Mouse (Mus musculus): Measurements from ENCODE around the gene Elf1. TPM values are rescaled to one million over a fixed set of nuclear protein-coding genes. Genes with fewer than 3 reads are reported as not detected.

Elf1 gene
- polyA plus RNA-seq, 1 experiment = 22.5 TPM

DNA sequence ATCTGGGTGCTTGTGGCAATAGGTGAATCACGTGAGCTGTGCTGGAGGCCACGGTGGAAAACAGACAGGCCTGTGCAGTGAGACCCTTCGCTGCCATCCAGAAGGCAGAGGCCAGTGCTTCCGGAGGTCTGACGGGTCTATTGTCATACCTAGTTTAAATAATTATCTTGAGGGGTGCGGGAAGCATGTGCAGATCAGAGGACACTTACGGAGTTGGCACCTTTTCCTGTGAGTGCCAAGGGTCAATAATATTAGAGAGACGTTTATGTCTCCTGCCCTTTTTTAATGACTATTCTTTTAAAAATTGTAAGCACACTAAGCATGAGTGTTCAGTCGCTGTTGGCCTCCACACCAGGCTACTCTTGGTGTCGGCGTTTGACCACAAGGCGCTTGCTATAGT is 8.2 kb downstream of the Elf1 start:
- 0 out of 2 replicates have a peak, but pooled peaks cover 1% of the 10 kb centered on the region for H3K36me3 ChIP-seq (ENCODE audit: control insufficient read depth, insufficient read depth, low read length)
- no peak for DNase-seq (ENCODE audit: low read depth in 1 of 2, low spot score in 2 of 2)
- no peaks in the 10 kb centered on the region for H3K27me3 ChIP-seq (ENCODE audit: control insufficient read depth, insufficient read depth, low read length)
- H3K4me3 ChIP-seq (ENCODE audit: extremely low read depth, insufficient read depth, insufficient read length) = no peak overlapping the region
- TF ChIP-seq POLR2A (IDR thresholded peaks at IDR 0.05; ENCODE audit: low read depth, low read length) (no peak), CTCF (IDR thresholded peaks at IDR 0.05; ENCODE audit: extremely low read depth, insufficient read depth, insufficient read length, insufficient replicate concordance) (no peak)
- 90% methylated on average over 12 of the region's 12 CpGs for WGBS
- H3K4me1 ChIP-seq (ENCODE audit: control insufficient read depth, insufficient read depth, insufficient read length) = peaks cover 2% of the 10 kb centered on the region; the same call in 1 of the 2 replicates
- H3K27ac ChIP-seq (ENCODE audit: insufficient read depth, low read length) = no peak overlapping the region

DNA sequence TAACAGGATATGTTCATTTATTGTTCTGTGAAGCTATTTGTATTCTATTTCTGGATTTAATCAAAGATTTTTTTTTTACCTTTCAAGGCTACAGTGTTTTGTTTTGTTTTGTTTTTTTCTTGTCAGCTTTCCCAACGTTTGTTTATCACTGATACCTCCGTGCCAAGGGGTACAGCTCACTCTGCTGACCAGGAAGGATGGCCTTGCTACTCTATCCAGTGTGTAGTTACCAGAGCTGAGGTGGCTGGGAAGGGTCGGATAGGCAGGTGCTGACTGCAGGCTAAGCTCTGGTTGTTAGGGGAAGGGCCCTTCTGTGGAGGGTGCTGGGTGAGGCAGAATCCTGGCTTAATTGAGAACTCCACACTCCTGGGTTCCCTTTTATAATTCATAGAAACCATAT is 9.3 kb downstream of the Elf1 start:
- no peaks in the 10 kb centered on the region for H3K27me3 ChIP-seq (ENCODE audit: control insufficient read depth, insufficient read depth, low read length)
- no peak overlapping the region for H3K27ac ChIP-seq (ENCODE audit: insufficient read depth, low read length)
- no peak overlapping the region for H3K4me3 ChIP-seq (ENCODE audit: extremely low read depth, insufficient read depth, insufficient read length)
- no peak for DNase-seq (ENCODE audit: low read depth in 1 of 2, low spot score in 2 of 2)
- H3K4me1 ChIP-seq (ENCODE audit: control insufficient read depth, insufficient read depth, insufficient read length) = peaks cover 2% of the 10 kb centered on the region; the same call in 1 of the 2 replicates
- 0 out of 2 replicates have a peak, but pooled peaks cover 1% of the 10 kb centered on the region for H3K36me3 ChIP-seq (ENCODE audit: control insufficient read depth, insufficient read depth, low read length)
- TF ChIP-seq CTCF (IDR thresholded peaks at IDR 0.05; ENCODE audit: extremely low read depth, insufficient read depth, insufficient read length, insufficient replicate concordance) = no peak
- TF ChIP-seq POLR2A (IDR thresholded peaks at IDR 0.05; ENCODE audit: low read depth, low read length) = no peak
- WGBS = 91% methylated on average over 3 of the region's 3 CpGs

DNA sequence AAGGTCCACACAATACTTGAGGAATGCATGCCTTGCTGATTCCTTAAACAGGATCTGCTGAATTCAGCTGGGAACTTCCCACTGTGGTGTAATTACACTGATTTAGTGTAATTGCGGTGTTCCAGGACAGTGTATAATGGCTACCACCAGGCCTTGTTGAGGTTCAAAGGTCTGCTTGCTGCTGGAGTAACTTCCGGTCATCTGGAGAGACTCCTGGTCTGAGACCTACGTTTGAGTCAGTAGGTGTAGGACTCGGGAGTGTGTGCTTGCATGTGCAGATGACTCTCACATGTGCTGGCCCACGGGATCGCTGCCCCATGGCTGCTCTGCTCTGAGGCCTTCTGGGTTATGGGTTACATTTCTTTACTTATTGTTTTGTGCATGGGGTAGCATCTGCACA is 13.4 kb downstream of the Elf1 start:
- TF ChIP-seq POLR2A (IDR thresholded peaks at IDR 0.05; ENCODE audit: low read depth, low read length) = no peak
- no peak overlapping the region for H3K4me3 ChIP-seq (ENCODE audit: extremely low read depth, insufficient read depth, insufficient read length)
- 0 out of 2 replicates have a peak, but pooled peaks cover 3% of the 10 kb centered on the region for H3K36me3 ChIP-seq (ENCODE audit: control insufficient read depth, insufficient read depth, low read length)
- no peaks in the 10 kb centered on the region for H3K27me3 ChIP-seq (ENCODE audit: control insufficient read depth, insufficient read depth, low read length)
- no peak for DNase-seq (ENCODE audit: low read depth in 1 of 2, low spot score in 2 of 2)
- no peak overlapping the region for H3K27ac ChIP-seq (ENCODE audit: insufficient read depth, low read length)
- WGBS = 89% methylated on average over 6 of the region's 6 CpGs
- H3K4me1 ChIP-seq (ENCODE audit: control insufficient read depth, insufficient read depth, insufficient read length) = no peaks in the 10 kb centered on the region; the same call in 1 of the 2 replicates

DNA sequence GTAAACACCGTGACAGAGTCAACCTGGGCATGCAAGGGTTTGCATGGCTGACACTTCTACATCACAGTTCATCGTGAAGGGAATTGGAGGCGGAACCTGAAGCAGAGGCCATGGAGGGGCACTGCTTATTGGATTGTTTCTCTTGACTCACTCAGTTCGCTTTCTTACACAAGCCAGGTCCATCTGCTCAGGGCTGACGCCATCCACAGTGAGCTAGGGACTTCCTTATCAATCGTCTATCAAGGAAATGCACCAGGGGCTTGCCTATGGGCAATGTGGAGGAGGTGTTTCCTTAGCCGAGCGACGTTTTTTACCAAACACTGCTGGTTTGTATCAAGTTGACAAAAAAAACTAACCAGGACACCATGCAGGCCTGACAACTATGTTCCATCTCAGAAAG is 18.3 kb downstream of the Elf1 start:
- no peaks in the 10 kb centered on the region for H3K27me3 ChIP-seq (ENCODE audit: control insufficient read depth, insufficient read depth, low read length)
- no peak for DNase-seq (ENCODE audit: low read depth in 1 of 2, low spot score in 2 of 2)
- 0 out of 2 replicates have a peak, but pooled peaks cover 1% of the 10 kb centered on the region for H3K36me3 ChIP-seq (ENCODE audit: control insufficient read depth, insufficient read depth, low read length)
- WGBS = 73% methylated on average over 9 of the region's 9 CpGs
- no peak overlapping the region for H3K27ac ChIP-seq (ENCODE audit: insufficient read depth, low read length)
- no peak for TF ChIP-seq CTCF (IDR thresholded peaks at IDR 0.05; ENCODE audit: extremely low read depth, insufficient read depth, insufficient read length, insufficient replicate concordance)
- no peak for TF ChIP-seq POLR2A (IDR thresholded peaks at IDR 0.05; ENCODE audit: low read depth, low read length)
- H3K4me3 ChIP-seq (ENCODE audit: extremely low read depth, insufficient read depth, insufficient read length) = no peak overlapping the region
- H3K4me1 ChIP-seq (ENCODE audit: control insufficient read depth, insufficient read depth, insufficient read length) = peaks cover 3% of the 10 kb centered on the region; the same call in 1 of the 2 replicates

DNA sequence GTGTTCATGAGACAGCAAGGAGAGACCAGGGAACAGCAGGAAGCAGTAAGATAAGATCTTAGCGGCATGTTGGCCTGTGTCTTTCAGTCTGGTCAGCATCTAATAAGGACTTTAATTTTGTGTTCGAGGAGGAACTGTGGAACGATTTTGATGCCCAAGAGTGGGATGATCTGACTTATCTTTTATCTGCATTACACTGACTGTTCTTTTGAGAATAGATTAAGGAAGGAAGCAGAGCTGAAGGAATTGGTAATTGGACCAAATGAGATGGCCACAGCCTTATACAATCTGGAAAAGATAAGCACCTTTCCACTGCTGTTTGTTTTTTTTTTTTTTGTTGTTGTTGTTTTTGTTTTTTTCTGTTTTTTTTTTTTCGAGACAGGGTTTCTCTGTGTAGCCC is 19.8 kb downstream of the Elf1 start:
- Histone ChIP-seq H3K36me3 (ENCODE audit: control insufficient read depth, insufficient read depth, low read length) (0 out of 2 replicates have a peak, but pooled peaks cover 1% of the 10 kb centered on the region), H3K4me3 (ENCODE audit: extremely low read depth, insufficient read depth, insufficient read length) (no peak overlapping the region), H3K27me3 (ENCODE audit: control insufficient read depth, insufficient read depth, low read length) (no peaks in the 10 kb centered on the region), H3K27ac (ENCODE audit: insufficient read depth, low read length) (no peak overlapping the region), H3K4me1 (ENCODE audit: control insufficient read depth, insufficient read depth, insufficient read length) (peaks cover 3% of the 10 kb centered on the region; the same call in 1 of the 2 replicates)
- no peak for DNase-seq (ENCODE audit: low read depth in 1 of 2, low spot score in 2 of 2)
- no peak for TF ChIP-seq CTCF (IDR thresholded peaks at IDR 0.05; ENCODE audit: extremely low read depth, insufficient read depth, insufficient read length, insufficient replicate concordance)
- WGBS = 64% methylated on average over 4 of the region's 4 CpGs

DNA sequence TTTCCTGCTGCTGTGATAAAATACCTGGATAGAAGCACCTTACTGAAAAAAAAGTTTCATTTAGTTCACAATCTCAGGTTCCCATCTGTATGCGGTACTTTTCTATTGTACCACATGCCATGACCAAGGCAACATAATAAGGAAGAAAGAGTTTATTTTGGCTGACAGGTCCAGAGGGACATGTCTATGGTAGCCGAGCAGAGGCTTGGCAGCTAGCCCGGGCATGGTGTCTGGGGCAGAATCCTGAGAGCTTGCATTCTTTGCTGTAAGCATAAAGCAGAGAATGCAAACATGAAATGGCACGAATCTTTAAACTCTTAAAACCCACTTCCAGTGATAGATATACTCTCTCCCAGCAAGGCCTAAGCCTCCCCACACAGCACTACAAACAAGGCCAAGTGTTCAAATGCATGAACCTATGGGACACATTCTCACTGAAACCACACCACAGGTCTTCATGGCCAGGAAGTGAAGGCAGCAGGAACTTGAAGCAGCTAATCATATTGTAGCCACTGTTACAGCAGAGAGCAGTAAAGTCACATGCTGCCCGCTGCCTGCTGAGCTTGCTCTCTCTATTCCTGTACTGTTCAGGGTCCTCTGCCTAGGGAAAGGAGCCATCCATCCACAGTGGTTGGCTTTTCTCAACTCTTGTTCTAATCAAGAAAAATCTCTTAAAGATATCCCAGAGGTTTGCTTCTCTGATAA is 22.5 kb downstream of the Elf1 start:
- TF ChIP-seq POLR2A (IDR thresholded peaks at IDR 0.05; ENCODE audit: low read depth, low read length) (no peak), CTCF (IDR thresholded peaks at IDR 0.05; ENCODE audit: extremely low read depth, insufficient read depth, insufficient read length, insufficient replicate concordance) (no peak)
- WGBS = 65% methylated on average over 5 of the region's 5 CpGs
- Histone ChIP-seq H3K36me3 (ENCODE audit: control insufficient read depth, insufficient read depth, low read length) (no peaks in the 10 kb centered on the region), H3K4me1 (ENCODE audit: control insufficient read depth, insufficient read depth, insufficient read length) (peaks cover 3% of the 10 kb centered on the region; the same call in 1 of the 2 replicates), H3K27me3 (ENCODE audit: control insufficient read depth, insufficient read depth, low read length) (no peaks in the 10 kb centered on the region), H3K27ac (ENCODE audit: insufficient read depth, low read length) (no peak overlapping the region), H3K4me3 (ENCODE audit: extremely low read depth, insufficient read depth, insufficient read length) (no peak overlapping the region)
- no peak for DNase-seq (ENCODE audit: low read depth in 1 of 2, low spot score in 2 of 2)
